ENCODE assay signal across 17 mouse cellular contexts in the genomic region with DNA sequence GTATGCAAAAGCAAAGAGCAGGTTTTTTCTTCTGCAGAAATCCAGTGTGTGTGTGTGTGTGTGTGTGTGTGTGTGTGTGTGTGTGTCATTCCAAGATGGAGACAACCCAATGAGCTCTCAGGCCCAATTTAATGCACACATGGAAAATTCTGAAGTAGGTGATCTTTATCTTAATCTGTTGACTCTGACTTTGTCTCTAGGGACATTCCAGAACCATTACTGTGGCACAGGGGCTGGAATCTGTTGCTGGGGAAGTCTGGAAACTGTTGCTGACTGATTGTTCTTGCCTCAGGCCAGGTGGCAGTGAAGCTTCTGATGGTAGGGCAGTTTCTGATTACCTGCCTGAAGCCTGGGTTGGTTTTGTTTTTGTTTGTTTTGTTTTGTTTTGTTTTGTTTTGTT.
"Had no signal": no experiment of that assay in that cellular context is flagged by ENCODE, and none has a peak within 500 bp of the region (broad histone marks: within the 10 kb centered on the region; RNA-seq: fewer than 3 reads in every experiment).

No protein-coding gene starts in this region.

- H3K4me3 ChIP-seq: layer of hippocampus, adult 2 months; limb, embryonic 10.5 days; liver, embryonic 15.5 days; midbrain, embryonic 10.5 days; myocyte; neural tube, embryonic 15.5 days; stomach, embryonic 15.5 days had no signal

- DNase-seq: kidney, postnatal 10 days; kidney, postnatal 4 days; lung, adult 2 months; lung, postnatal 36 days; midbrain, embryonic 14.5 days; right cerebral cortex, postnatal 4 days; spleen, adult 18-20 months; thymus, adult 2 months; thymus, postnatal 25 days had no signal

- ATAC-seq: lung, postnatal 0 days had no signal

- H3K36me3 ChIP-seq: limb, embryonic 10.5 days; liver, embryonic 15.5 days; midbrain, embryonic 10.5 days; neural tube, embryonic 15.5 days; stomach, embryonic 15.5 days had no signal

- H3K4me1 ChIP-seq: limb, embryonic 10.5 days; liver, embryonic 15.5 days; midbrain, embryonic 10.5 days; neural tube, embryonic 15.5 days; stomach, embryonic 15.5 days had no signal

- H3K27ac ChIP-seq: layer of hippocampus, adult 2 months; limb, embryonic 10.5 days; liver, embryonic 15.5 days; midbrain, embryonic 10.5 days; neural tube, embryonic 15.5 days; stomach, embryonic 15.5 days had no signal

- H3K27me3 ChIP-seq: liver, embryonic 15.5 days; neural tube, embryonic 15.5 days; stomach, embryonic 15.5 days had no signal

- H3K9me3 ChIP-seq: limb, embryonic 10.5 days; liver, embryonic 15.5 days; midbrain, embryonic 10.5 days; neural tube, embryonic 15.5 days; stomach, embryonic 15.5 days had no signal
